31 mouse cellular contexts compared by ENCODE assay signal in the genomic region with DNA sequence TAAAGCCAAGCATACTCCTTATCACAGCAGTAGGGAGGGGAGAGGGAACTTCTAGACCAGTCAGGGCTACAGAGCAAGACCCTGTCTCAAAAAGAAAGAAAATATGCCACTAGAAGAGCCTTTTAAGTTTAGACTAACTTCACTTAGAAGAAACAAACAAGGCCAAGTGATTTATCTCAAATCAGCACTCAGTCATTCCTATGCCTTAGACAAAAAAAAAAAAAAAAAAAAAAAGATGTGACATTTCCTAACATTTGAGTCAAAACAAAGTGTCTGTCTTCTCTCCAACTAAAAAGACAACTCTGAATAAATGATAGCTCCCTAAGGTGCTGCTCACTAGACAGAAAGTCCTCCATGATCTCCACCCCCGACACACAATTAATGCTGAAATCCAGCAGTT.
"Had no signal": no experiment of that assay in that cellular context is flagged by ENCODE, and none has a peak within 500 bp of the region (broad histone marks: within the 10 kb centered on the region; RNA-seq: fewer than 3 reads in every experiment).

No protein-coding gene starts in this region.

- H3K9me3 ChIP-seq: limb, embryonic 10.5 days; limb, embryonic 12.5 days; limb, embryonic 13.5 days; limb, embryonic 15.5 days; liver, embryonic 12.5 days; liver, embryonic 13.5 days; liver, embryonic 15.5 days; lung, embryonic 15.5 days; megakaryocyte, embryonic 14.5 days; midbrain, embryonic 10.5 days; midbrain, embryonic 12.5 days; midbrain, embryonic 13.5 days; midbrain, embryonic 15.5 days; neural tube, embryonic 12.5 days had no signal

- H3K9ac ChIP-seq: limb, embryonic 12.5 days; limb, embryonic 13.5 days; limb, embryonic 15.5 days; liver, embryonic 12.5 days; liver, embryonic 13.5 days; liver, embryonic 14.5 days; liver, embryonic 15.5 days; liver, postnatal 0 days; lung, embryonic 14.5 days; lung, embryonic 15.5 days; midbrain, embryonic 12.5 days; midbrain, embryonic 13.5 days; midbrain, embryonic 15.5 days; neural tube, embryonic 12.5 days had no signal

- H3K4me1 ChIP-seq: liver, embryonic 12.5 days; liver, embryonic 13.5 days; liver, embryonic 15.5 days had no signal

- H3K27ac ChIP-seq: limb, embryonic 10.5 days; limb, embryonic 12.5 days; limb, embryonic 13.5 days; limb, embryonic 15.5 days; liver, embryonic 12.5 days; liver, embryonic 13.5 days; liver, embryonic 14.5 days; liver, embryonic 15.5 days; lung, embryonic 15.5 days; macrophage; midbrain, embryonic 10.5 days; midbrain, embryonic 12.5 days; midbrain, embryonic 13.5 days; midbrain, embryonic 15.5 days; neural tube, embryonic 12.5 days had no signal

- ATAC-seq: liver, embryonic 12.5 days; liver, postnatal 0 days; lung, postnatal 0 days; midbrain, embryonic 13.5 days; midbrain, embryonic 15.5 days; midbrain, embryonic 16.5 days had no signal

- H3K4me2 ChIP-seq: limb, embryonic 12.5 days; limb, embryonic 13.5 days; limb, embryonic 15.5 days; liver, embryonic 11.5 days; liver, embryonic 12.5 days; liver, embryonic 13.5 days; liver, embryonic 15.5 days; lung, embryonic 14.5 days; lung, embryonic 15.5 days; midbrain, embryonic 11.5 days; midbrain, embryonic 12.5 days; midbrain, embryonic 13.5 days; midbrain, embryonic 15.5 days; neural tube, embryonic 12.5 days had no signal

- H3K36me3 ChIP-seq: limb, embryonic 10.5 days; limb, embryonic 12.5 days; limb, embryonic 13.5 days; limb, embryonic 15.5 days; liver, embryonic 12.5 days; liver, embryonic 13.5 days; liver, embryonic 15.5 days; lung, embryonic 15.5 days; midbrain, embryonic 10.5 days; midbrain, embryonic 12.5 days; midbrain, embryonic 13.5 days; midbrain, embryonic 15.5 days; neural tube, embryonic 12.5 days had no signal

- DNase-seq: left cerebral cortex, postnatal 4 days; liver; liver, embryonic 13.5 days; liver, postnatal 0 days; lung, adult 18-20 months; lung, adult 2 months; lung, embryonic 14.5 days; lung, postnatal 10 days; lung, postnatal 14 days; lung, postnatal 4 days; midbrain, embryonic 14.5 days had no signal

- H3K27me3 ChIP-seq: limb, embryonic 12.5 days; limb, embryonic 13.5 days; limb, embryonic 15.5 days; liver, embryonic 12.5 days; liver, embryonic 13.5 days; liver, embryonic 15.5 days; lung, embryonic 15.5 days; megakaryocyte, embryonic 14.5 days; midbrain, embryonic 12.5 days; midbrain, embryonic 13.5 days; midbrain, embryonic 15.5 days; neural tube, embryonic 12.5 days had no signal

- H3K4me3 ChIP-seq: limb, embryonic 10.5 days; limb, embryonic 12.5 days; limb, embryonic 13.5 days; limb, embryonic 15.5 days; liver, embryonic 12.5 days; liver, embryonic 13.5 days; liver, embryonic 15.5 days; lung, embryonic 15.5 days; megakaryocyte, embryonic 14.5 days; midbrain, embryonic 10.5 days; midbrain, embryonic 12.5 days; midbrain, embryonic 13.5 days; midbrain, embryonic 15.5 days; myocyte; neural tube, embryonic 12.5 days had no signal
